Mouse (Mus musculus): ENCODE data around the gene Mrps36. TPM values are rescaled to one million over a fixed set of nuclear protein-coding genes. Genes with fewer than 3 reads are reported as not detected.
"Not testable (repeated sequence)": the region's sequence is repeated elsewhere in the genome, so short reads cannot be mapped to it uniquely, and the experiment has no call there.

Mrps36 gene
- polyA plus RNA-seq, 1 experiment from 2014 or later = 160 TPM

- 65% methylated on average over 4 of the region's 4 CpGs for WGBS
- no peak overlapping the region for H3K4me3 ChIP-seq
- no peak for DNase-seq (ENCODE audit: low spot score)
- H3K4me1 ChIP-seq = no peaks in the 10 kb centered on the region
- peaks cover 8% of the 10 kb centered on the region for H3K36me3 ChIP-seq
- H3K27ac ChIP-seq (replicated peaks) = no peak overlapping the region
- no peaks in the 10 kb centered on the region for H3K9me3 ChIP-seq (replicated peaks)
- H3K27me3 ChIP-seq (ENCODE audit: low read depth, poor library complexity, severe bottlenecking) = no peaks in the 10 kb centered on the region
Measured at GRCm38 (mm10) chr13:100754186-100754585, 9.7 kb upstream of the Mrps36 start.

DNA sequence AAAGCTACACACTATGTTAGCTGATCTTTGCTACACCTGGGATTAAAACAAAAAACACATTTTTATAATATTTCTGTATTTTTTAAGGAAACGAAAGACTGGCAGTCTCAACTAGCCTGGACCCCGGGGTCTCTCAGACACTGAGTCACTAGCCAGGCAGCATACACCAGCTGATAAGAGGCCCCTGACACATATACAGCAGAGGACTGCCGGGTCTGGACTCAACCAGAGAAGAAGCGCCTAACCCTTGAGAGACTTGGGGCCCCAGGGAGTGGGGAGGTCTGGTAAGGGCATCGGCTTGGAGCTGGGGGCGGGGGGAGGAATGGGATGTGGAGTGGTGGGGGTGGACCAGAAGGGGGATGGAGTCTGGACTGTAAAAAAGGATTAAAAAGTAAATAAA lies 8.6 kb upstream of the Mrps36 start:
- Histone ChIP-seq H3K4me1 (no peaks in the 10 kb centered on the region), H3K9me3 (replicated peaks) (no peaks in the 10 kb centered on the region), H3K27me3 (ENCODE audit: low read depth, poor library complexity, severe bottlenecking) (no peaks in the 10 kb centered on the region), H3K36me3 (no peaks in the 10 kb centered on the region), H3K27ac (replicated peaks) (no peak overlapping the region), H3K4me3 (no peak overlapping the region)
- WGBS = 90% methylated on average over 6 of the region's 6 CpGs
- DNase-seq (ENCODE audit: low spot score) = no peak

- H3K4me3 ChIP-seq = no peak overlapping the region
- WGBS = 88% methylated on average over 8 of the region's 8 CpGs
Measured at GRCm38 (mm10) chr13:100752529-100752928, 8.1 kb upstream of the Mrps36 start.

DNA sequence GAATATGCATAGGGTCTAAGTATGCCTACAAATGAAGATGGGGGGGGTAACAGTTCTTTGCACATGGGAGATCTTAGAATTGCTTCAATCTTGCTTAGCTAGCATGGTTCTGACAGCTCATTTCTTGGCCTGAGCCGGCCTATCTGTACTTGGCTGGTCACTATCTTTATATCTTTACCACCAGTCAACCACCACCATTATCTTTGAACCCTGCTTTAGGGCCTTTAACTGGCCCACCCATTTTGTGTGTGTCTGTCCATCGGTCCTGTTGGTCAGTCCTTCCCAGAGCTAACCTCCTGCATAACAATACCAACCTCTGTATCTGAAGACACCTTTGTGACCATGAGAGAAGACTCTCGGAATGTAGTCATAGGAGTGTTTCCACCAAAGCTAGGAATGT lies 6.9 kb upstream of the Mrps36 start:
- Histone ChIP-seq H3K27ac (replicated peaks) (no peak overlapping the region), H3K4me3 (no peak overlapping the region), H3K4me1 (no peaks in the 10 kb centered on the region), H3K27me3 (ENCODE audit: low read depth, poor library complexity, severe bottlenecking) (no peaks in the 10 kb centered on the region), H3K36me3 (no peaks in the 10 kb centered on the region), H3K9me3 (replicated peaks) (no peaks in the 10 kb centered on the region)
- no peak for DNase-seq (ENCODE audit: low spot score)
- 85% methylated on average over 3 of the region's 3 CpGs for WGBS

More at GRCm38 (mm10) chr13:100752529-100752928, 8.1 kb upstream of the Mrps36 start:
- Histone ChIP-seq H3K36me3 (no peaks in the 10 kb centered on the region), H3K4me1 (no peaks in the 10 kb centered on the region), H3K27me3 (ENCODE audit: low read depth, poor library complexity, severe bottlenecking) (no peaks in the 10 kb centered on the region), H3K27ac (replicated peaks) (no peak overlapping the region), H3K9me3 (replicated peaks) (no peaks in the 10 kb centered on the region)
- DNase-seq (ENCODE audit: low spot score) = no peak

DNA sequence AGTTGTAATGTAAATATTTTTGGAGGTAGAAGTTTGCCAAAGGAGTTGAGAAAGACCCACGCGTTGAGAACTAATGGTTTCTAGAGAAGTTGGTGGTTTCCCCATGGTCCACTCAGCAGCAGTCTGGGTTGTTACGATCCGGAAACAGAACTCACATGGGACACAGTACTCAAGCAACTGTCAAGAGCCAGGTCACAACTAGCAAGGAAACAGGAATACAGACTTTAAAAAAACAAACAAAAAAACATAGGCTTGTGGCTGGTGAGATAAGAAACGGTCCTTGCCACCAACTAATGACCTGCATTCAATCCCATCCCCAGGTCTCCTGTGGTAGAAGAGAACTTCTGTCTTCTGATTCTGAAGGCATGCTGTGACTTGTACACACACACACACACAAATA lies 6.3 kb upstream of the Mrps36 start:
- H3K36me3 ChIP-seq = no peaks in the 10 kb centered on the region
- no peaks in the 10 kb centered on the region for H3K4me1 ChIP-seq
- no peak overlapping the region for H3K27ac ChIP-seq (replicated peaks)
- DNase-seq (ENCODE audit: low spot score) = no peak
- H3K9me3 ChIP-seq (replicated peaks) = no peaks in the 10 kb centered on the region
- whole genome bisulfite sequencing = 84% methylated on average over 5 of the region's 5 CpGs
- no peaks in the 10 kb centered on the region for H3K27me3 ChIP-seq (ENCODE audit: low read depth, poor library complexity, severe bottlenecking)
- H3K4me3 ChIP-seq = no peak overlapping the region

GRCm38 (mm10) chr13:100748638-100749037 lies 4.2 kb upstream of the Mrps36 start:
- 48% methylated on average over 8 of the region's 8 CpGs for WGBS
- Histone ChIP-seq H3K27ac (replicated peaks) (no peak overlapping the region), H3K9me3 (replicated peaks) (no peaks in the 10 kb centered on the region), H3K27me3 (ENCODE audit: low read depth, poor library complexity, severe bottlenecking) (no peaks in the 10 kb centered on the region), H3K4me3 (no peak overlapping the region), H3K4me1 (peaks cover 5% of the 10 kb centered on the region), H3K36me3 (no peaks in the 10 kb centered on the region)
- no peak for DNase-seq (ENCODE audit: low spot score)

- Histone ChIP-seq H3K9me3 (replicated peaks) (no peaks in the 10 kb centered on the region), H3K4me3 (no peak overlapping the region), H3K4me1 (peaks cover 12% of the 10 kb centered on the region), H3K36me3 (no peaks in the 10 kb centered on the region), H3K27ac (replicated peaks) (no peak overlapping the region), H3K27me3 (ENCODE audit: low read depth, poor library complexity, severe bottlenecking) (no peaks in the 10 kb centered on the region)
- no peak for DNase-seq (ENCODE audit: low spot score)
- 92% methylated on average over 3 of the region's 3 CpGs for WGBS
Measured at GRCm38 (mm10) chr13:100746090-100746489, 1.6 kb upstream of the Mrps36 start.

DNA sequence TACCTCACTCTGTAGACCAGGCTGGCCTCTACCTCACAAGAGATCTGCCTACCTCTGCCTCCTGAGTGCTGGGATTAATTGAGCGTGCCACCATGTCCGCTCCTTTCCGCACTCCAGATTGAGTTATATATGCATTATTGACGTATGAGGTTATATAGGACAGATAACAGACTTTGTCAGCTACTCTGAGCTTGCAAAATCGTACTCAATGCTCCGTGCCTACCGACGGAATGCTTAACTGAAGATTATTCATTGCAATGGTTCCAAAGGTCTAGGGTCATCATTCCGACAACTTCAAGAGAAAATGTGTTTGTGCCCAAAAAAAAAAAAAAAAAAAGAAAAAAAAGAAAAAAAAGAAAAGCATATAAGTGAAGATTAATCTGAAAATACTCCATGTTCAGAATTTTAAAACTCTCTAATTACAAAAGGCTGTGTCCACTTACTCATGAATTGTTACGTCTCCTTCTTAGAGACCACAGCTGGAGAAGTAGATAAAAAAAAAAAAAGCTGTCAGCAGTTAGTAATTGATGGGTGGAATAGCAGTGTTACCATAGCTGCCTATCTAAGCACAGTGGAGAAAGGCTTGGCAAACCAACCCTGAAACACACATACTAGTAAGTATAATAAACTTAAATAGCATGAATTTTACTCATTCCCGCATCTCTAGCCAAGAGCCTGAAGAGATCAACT lies 968 bp downstream of the Mrps36 start:
- H3K36me3 ChIP-seq = peaks cover 7% of the 10 kb centered on the region
- H3K4me1 ChIP-seq = peaks cover 12% of the 10 kb centered on the region
- WGBS = 69% methylated on average over 11 of the region's 11 CpGs
- H3K27ac ChIP-seq (replicated peaks) = peak overlapping the region; percentile 97
- H3K4me3 ChIP-seq = peak overlapping the region; percentile 88
- DNase-seq (ENCODE audit: low spot score) = no peak
- H3K27me3 ChIP-seq (ENCODE audit: low read depth, poor library complexity, severe bottlenecking) = no peaks in the 10 kb centered on the region
- H3K9me3 ChIP-seq (replicated peaks) = no peaks in the 10 kb centered on the region

- Histone ChIP-seq H3K36me3 (peaks cover 14% of the 10 kb centered on the region), H3K4me1 (peaks cover 12% of the 10 kb centered on the region), H3K4me3 (no peak overlapping the region), H3K27ac (replicated peaks) (no peak overlapping the region), H3K27me3 (ENCODE audit: low read depth, poor library complexity, severe bottlenecking) (no peaks in the 10 kb centered on the region), H3K9me3 (replicated peaks) (no peaks in the 10 kb centered on the region)
- WGBS = 89% methylated on average over 5 of the region's 5 CpGs
- DNase-seq (ENCODE audit: low spot score) = no peak
Measured at GRCm38 (mm10) chr13:100742831-100743230, 1.6 kb downstream of the Mrps36 start.

- Histone ChIP-seq H3K27ac (replicated peaks) (no peak overlapping the region), H3K4me3 (no peak overlapping the region), H3K27me3 (ENCODE audit: low read depth, poor library complexity, severe bottlenecking) (no peaks in the 10 kb centered on the region), H3K4me1 (peaks cover 16% of the 10 kb centered on the region), H3K36me3 (peaks cover 43% of the 10 kb centered on the region), H3K9me3 (replicated peaks) (no peaks in the 10 kb centered on the region)
- no peak for DNase-seq (ENCODE audit: low spot score)
- WGBS = 90% methylated on average over 2 of the region's 2 CpGs
Measured at GRCm38 (mm10) chr13:100732756-100733155, 11.7 kb downstream of the Mrps36 start.

- H3K27ac ChIP-seq (replicated peaks) = peak overlapping the region; percentile 93
- not testable (repeated sequence) for DNase-seq (ENCODE audit: low spot score); H3K27me3 ChIP-seq (ENCODE audit: low read depth, poor library complexity, severe bottlenecking); H3K9me3 ChIP-seq (replicated peaks)
- H3K4me3 ChIP-seq = peak overlapping the region; percentile 93
- peaks cover 47% of the 10 kb centered on the region for H3K36me3 ChIP-seq
- WGBS = 92% methylated on average over 6 of the region's 6 CpGs
- H3K4me1 ChIP-seq = peaks cover 16% of the 10 kb centered on the region
Measured at GRCm38 (mm10) chr13:100731462-100732046, 12.9 kb downstream of the Mrps36 start.

DNA sequence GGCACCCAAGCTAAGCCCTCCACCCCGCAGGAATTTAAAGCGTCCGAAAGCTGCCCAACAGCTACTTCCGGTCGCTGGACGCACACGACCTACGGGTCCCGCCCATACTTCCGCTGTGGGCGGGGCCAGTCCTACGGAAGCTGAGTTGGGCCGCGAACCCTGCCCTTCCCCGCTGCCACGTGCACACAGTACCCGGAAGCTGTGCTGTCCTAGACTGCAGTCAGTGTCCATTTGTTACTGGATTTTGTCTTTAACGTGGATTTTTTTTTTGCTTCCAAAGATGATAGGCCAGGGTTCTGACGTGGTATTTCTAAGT lies 13.6 kb downstream of the Mrps36 start, which contains the start of gene Cdk7:
TSS of gene Cdk7 (minus strand) at position 79 of the 316 bp plus-strand sequence.
- WGBS = under 1% methylated on average over 19 of the region's 19 CpGs
- Histone ChIP-seq H3K36me3 (peaks cover 48% of the 10 kb centered on the region), H3K4me1 (peaks cover 16% of the 10 kb centered on the region), H3K9me3 (replicated peaks) (no peaks in the 10 kb centered on the region), H3K27me3 (ENCODE audit: low read depth, poor library complexity, severe bottlenecking) (no peaks in the 10 kb centered on the region), H3K27ac (replicated peaks) (peak within 1 kb of the TSS; percentile 93), H3K4me3 (peak within 1 kb of the TSS; percentile 93)
- DNase-seq (ENCODE audit: low spot score) = peak; percentile 93

GRCm38 (mm10) chr13:100730153-100730860 lies 14.2 kb downstream of the Mrps36 start:
- peaks cover 47% of the 10 kb centered on the region for H3K36me3 ChIP-seq
- no peak for DNase-seq (ENCODE audit: low spot score)
- 2% methylated on average over 30 of the region's 30 CpGs for WGBS
- peaks cover 16% of the 10 kb centered on the region for H3K4me1 ChIP-seq
- no peaks in the 10 kb centered on the region for H3K27me3 ChIP-seq (ENCODE audit: low read depth, poor library complexity, severe bottlenecking)
- H3K27ac ChIP-seq (replicated peaks) = peak overlapping the region; percentile 93
- no peaks in the 10 kb centered on the region for H3K9me3 ChIP-seq (replicated peaks)
- peak overlapping the region; percentile 93 for H3K4me3 ChIP-seq
